Mouse (Mus musculus) kidney, adult 2 months (tissue): ENCODE results near the gene Hypk. TPM values are rescaled to one million over a fixed set of nuclear protein-coding genes. Genes with fewer than 3 reads are reported as not detected.

Experiments
- DNase-seq: peaks from one replicate; pipeline ENCODE4 v3.0.0; 2021
- H3K27ac ChIP-seq: fragments of 200-500 bp; 2 replicates; pipeline ENCODE4 v1.5.1; 2012; ENCODE audit warnings: low read depth, low read length, control low read depth, inconsistent platforms; ENCODE audit not compliant: insufficient read depth
- H3K27me3 ChIP-seq: fragments of 200-500 bp; replicated peaks from 2 replicates; pipeline ENCODE4 v1.6.1; 2012; ENCODE audit warnings: mild to moderate bottlenecking, moderate library complexity, low read length, inconsistent platforms; ENCODE audit not compliant: control insufficient read depth, insufficient read depth
- H3K36me3 ChIP-seq: fragments of 200-500 bp; 2 replicates; pipeline ENCODE4 v1.6.1; 2012; ENCODE audit warnings: mild to moderate bottlenecking, moderate library complexity, low read length, inconsistent platforms; ENCODE audit not compliant: control insufficient read depth, insufficient read depth
- H3K4me1 ChIP-seq: fragments of 200-500 bp; 2 replicates; pipeline ENCODE4 v1.6.1; 2011; ENCODE audit warnings: low read length; ENCODE audit not compliant: control insufficient read depth, insufficient read depth
- H3K4me3 ChIP-seq: fragments of 200-500 bp; 2 replicates; pipeline ENCODE4 v1.5.1; 2011; ENCODE audit warnings: mild to moderate bottlenecking, low read depth, low read length, control low read depth; ENCODE audit not compliant: insufficient read depth
- CTCF ChIP-seq: fragments of 200-500 bp; conservative IDR thresholded peaks from 2 replicates; pipeline ENCODE4 v1.5.1; 2011; ENCODE audit warnings: low read depth, mild to moderate bottlenecking, control low read depth, low read length, moderate library complexity, mixed read lengths; ENCODE audit not compliant: insufficient read depth, insufficient read length
- POLR2A ChIP-seq: fragments of 200-500 bp; IDR thresholded peaks from one replicate; pipeline ENCODE4 v1.6.1; 2011; ENCODE audit warnings: low read depth, low read length, control low read depth
- WGBS: fragments of 180-500 bp; shearing (Covaris S2); methylation state at CpG from one replicate; pipeline ENCODE4 v1.1.7; 2018; 5-methylcytosine and 5-hydroxymethylcytosine counted together
- polyA plus RNA-seq: library from polyadenylated mRNA; depleted of rRNA; stranded (reverse); fragments of >200 nt; gene quantifications from 2 replicates; pipeline ENCODE4 v1.2.3, GENCODE M21; 2012

The Hypk gene
- polyA plus RNA-seq, 1 experiment, result 6.5 TPM

DNA sequence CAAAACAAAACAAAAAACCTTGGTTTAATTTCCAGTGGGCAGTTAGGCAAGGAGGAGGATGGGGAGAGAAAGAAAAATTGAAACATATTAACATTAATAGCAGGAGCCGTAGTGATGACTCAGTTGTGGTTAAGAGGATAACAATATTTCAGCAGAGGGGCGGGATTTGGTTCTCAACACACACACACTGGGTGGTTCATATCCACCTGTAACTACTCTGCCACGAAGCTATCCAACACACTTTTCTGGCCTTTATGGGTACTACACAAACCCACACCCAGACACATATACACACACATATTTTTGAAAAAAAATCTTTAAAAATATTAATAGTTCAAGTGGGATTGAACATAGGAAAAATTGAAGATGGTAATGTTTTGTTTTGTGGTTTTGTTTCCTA is 6.1 kb upstream of the Hypk start:
- Histone ChIP-seq H3K27ac (no peak overlapping the region), H3K27me3 (no peaks in the 10 kb centered on the region), H3K4me3 (no peak overlapping the region), H3K4me1 (peaks cover 14% of the 10 kb centered on the region; the same call in 1 of the 2 replicates), H3K36me3 (peaks cover 4% of the 10 kb centered on the region)
- no peak for DNase-seq
- TF ChIP-seq CTCF (no peak), POLR2A (no peak)
- WGBS, result 94% methylated on average over 3 of the region's 3 CpGs

- TF ChIP-seq CTCF (no peak), POLR2A (no peak)
- Histone ChIP-seq H3K27me3 (no peaks in the 10 kb centered on the region), H3K27ac (peak overlapping the region; percentile 99), H3K36me3 (peaks cover 4% of the 10 kb centered on the region), H3K4me1 (peaks cover 9% of the 10 kb centered on the region; the same call in 1 of the 2 replicates), H3K4me3 (no peak overlapping the region)
- WGBS, result 9% methylated on average over 9 of the region's 9 CpGs
- peak; percentile 74 for DNase-seq
Observed at GRCm38 (mm10) chr2:121448136-121448535, 5.0 kb upstream of the Hypk start.

GRCm38 (mm10) chr2:121448739-121449535 is 4.2 kb upstream of the Hypk start, which contains the start of gene Serf2:
TSS of gene Serf2 (plus strand) at chr2:121449195.
- Histone ChIP-seq H3K27me3 (no peaks in the 10 kb centered on the region), H3K36me3 (peaks cover 4% of the 10 kb centered on the region), H3K4me1 (peaks cover 13% of the 10 kb centered on the region; the same call in 1 of the 2 replicates), H3K4me3 (peak within 1 kb of the TSS; percentile 93), H3K27ac (peak within 1 kb of the TSS; percentile 99)
- under 1% methylated on average over 73 of the region's 74 CpGs for WGBS
- DNase-seq, result peak; percentile 100
- TF ChIP-seq POLR2A (peak; percentile 96), CTCF (no peak)

GRCm38 (mm10) chr2:121449545-121450011 is 3.5 kb upstream of the Hypk start:
- peaks cover 13% of the 10 kb centered on the region; the same call in 1 of the 2 replicates for H3K4me1 ChIP-seq
- no peak for DNase-seq
- peaks cover 4% of the 10 kb centered on the region for H3K36me3 ChIP-seq
- TF ChIP-seq CTCF, result no peak
- no peak for TF ChIP-seq POLR2A
- peak overlapping the region; percentile 93 for H3K4me3 ChIP-seq
- peak overlapping the region; percentile 95 for H3K27ac ChIP-seq
- under 1% methylated on average over 54 of the region's 54 CpGs for WGBS
- no peaks in the 10 kb centered on the region for H3K27me3 ChIP-seq

DNA sequence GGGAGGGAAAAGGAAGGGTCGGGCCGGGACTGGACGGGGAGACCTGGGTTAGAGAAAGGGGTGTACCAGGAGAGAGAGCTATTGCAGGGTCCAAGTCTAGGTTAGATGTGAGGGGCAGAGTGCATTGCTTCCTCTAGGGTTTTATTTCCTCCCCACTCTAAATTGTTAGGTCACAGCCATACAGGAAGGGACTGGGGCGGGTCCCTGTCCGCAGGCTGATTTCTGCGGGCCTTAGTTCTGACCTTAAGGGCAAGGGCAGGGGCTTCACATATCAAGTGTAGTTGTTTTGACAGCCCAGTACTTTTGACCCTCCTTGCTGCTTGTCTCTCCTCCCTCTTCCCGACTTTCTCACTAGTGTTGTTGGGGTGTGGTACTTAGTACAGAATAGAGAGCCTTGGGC is 3.0 kb upstream of the Hypk start:
- no peak for DNase-seq
- peaks cover 4% of the 10 kb centered on the region for H3K36me3 ChIP-seq
- no peaks in the 10 kb centered on the region for H3K27me3 ChIP-seq
- H3K4me3 ChIP-seq, result peak overlapping the region; percentile 93
- 0% methylated on average over 7 of the region's 7 CpGs for WGBS
- no peak for TF ChIP-seq POLR2A
- no peak for TF ChIP-seq CTCF
- H3K4me1 ChIP-seq, result peaks cover 13% of the 10 kb centered on the region; the same call in 1 of the 2 replicates
- H3K27ac ChIP-seq, result peak overlapping the region; percentile 8

- no peak overlapping the region for H3K27ac ChIP-seq
- no peak overlapping the region for H3K4me3 ChIP-seq
- no peak for DNase-seq
- H3K27me3 ChIP-seq, result no peaks in the 10 kb centered on the region
- TF ChIP-seq POLR2A (no peak), CTCF (no peak)
- WGBS, result 53% methylated on average over 4 of the region's 4 CpGs
- peaks cover 4% of the 10 kb centered on the region for H3K36me3 ChIP-seq
- peaks cover 13% of the 10 kb centered on the region; the same call in 1 of the 2 replicates for H3K4me1 ChIP-seq
Observed at GRCm38 (mm10) chr2:121452361-121452760, 729 bp upstream of the Hypk start.

GRCm38 (mm10) chr2:121453917-121454316 is 827 bp downstream of the Hypk start:
- Histone ChIP-seq H3K27ac (no peak overlapping the region), H3K4me3 (no peak overlapping the region), H3K27me3 (no peaks in the 10 kb centered on the region), H3K4me1 (peaks cover 19% of the 10 kb centered on the region; the same call in 1 of the 2 replicates), H3K36me3 (peaks cover 4% of the 10 kb centered on the region)
- 94% methylated on average over 6 of the region's 6 CpGs for WGBS
- TF ChIP-seq POLR2A, result no peak
- TF ChIP-seq CTCF, result no peak
- DNase-seq, result no peak
